In the genomic region with DNA sequence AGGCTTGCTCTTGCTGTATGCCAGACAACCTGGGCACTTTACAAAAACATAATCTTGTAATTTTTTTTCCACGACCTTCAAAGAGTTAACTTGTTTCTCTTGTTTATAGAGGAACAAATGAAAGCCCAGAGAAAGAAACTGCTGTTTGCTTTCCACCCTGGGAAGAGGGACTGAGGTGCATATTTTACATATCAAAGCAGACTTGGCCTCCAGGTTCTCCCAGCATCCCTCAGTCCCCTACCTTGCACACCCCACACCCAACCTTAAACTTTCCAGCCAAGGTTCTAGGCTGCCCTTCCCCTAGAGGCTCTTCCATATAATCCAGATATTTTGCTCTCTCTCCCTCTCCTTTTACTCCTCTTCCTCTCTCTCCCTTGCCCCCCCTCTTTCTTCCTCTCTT, we compare ENCODE assay signal across 17 mouse cellular contexts.
"Had no signal": no experiment of that assay in that cellular context is flagged by ENCODE, and none has a peak within 500 bp of the region (broad histone marks: within the 10 kb centered on the region; RNA-seq: fewer than 3 reads in every experiment).

No protein-coding gene starts in this region.

- H3K4me2 ChIP-seq: limb, embryonic 12.5 days; liver, embryonic 13.5 days; lung, embryonic 15.5 days; neural tube, embryonic 15.5 days had no signal

- DNase-seq: kidney, adult 9 months; kidney, postnatal 36 days; layer of hippocampus, adult 9-11 months; layer of hippocampus, postnatal 36 days; liver; liver, embryonic 13.5 days; liver, postnatal 0 days; lung, postnatal 14 days; right cerebral cortex, adult 18-20 months; right cerebral cortex, postnatal 25 days; thymus, postnatal 36 days had no signal

- H3K36me3 ChIP-seq: limb, embryonic 12.5 days; liver, embryonic 13.5 days; lung, embryonic 15.5 days; neural tube, embryonic 15.5 days had no signal

- ATAC-seq: liver, postnatal 0 days had no signal

- H3K9ac ChIP-seq: limb, embryonic 12.5 days; liver, embryonic 13.5 days; liver, postnatal 0 days; lung, embryonic 15.5 days; neural tube, embryonic 15.5 days had no signal

- H3K9me3 ChIP-seq: liver, embryonic 13.5 days; lung, embryonic 15.5 days; neural tube, embryonic 15.5 days had no signal

- H3K4me1 ChIP-seq: liver, embryonic 13.5 days; lung, embryonic 15.5 days; megakaryocyte, embryonic 14.5 days had no signal

- H3K4me3 ChIP-seq: limb, embryonic 12.5 days; liver, embryonic 13.5 days; lung, embryonic 15.5 days; megakaryocyte, embryonic 14.5 days; neural tube, embryonic 15.5 days had no signal

- H3K27ac ChIP-seq: kidney, postnatal 0 days; limb, embryonic 12.5 days; liver, embryonic 13.5 days; lung, embryonic 15.5 days; macrophage; neural tube, embryonic 15.5 days had no signal
